Mouse (Mus musculus): ENCODE measurements at regions not wholly inside any gene's neighbourhood (a gene's known extent, or its start where the extent isn't known, plus 50 kb on each side); places are given as distances from the start of the nearest gene placed in this dataset.

- WGBS: 66% methylated on average over 10 of the region's 10 CpGs
- Histone ChIP-seq H3K9me3 (ENCODE audit: control insufficient read depth, low read depth, low read length) (no peaks in the 10 kb centered on the region), H3K4me1 (ENCODE audit: control insufficient read depth, insufficient read depth, low read length) (no peaks in the 10 kb centered on the region), H3K36me3 (ENCODE audit: control insufficient read depth, insufficient read depth, low read length) (no peaks in the 10 kb centered on the region), H3K9ac (replicated peaks; ENCODE audit: low read depth, low read length) (no peak overlapping the region), H3K4me3 (ENCODE audit: low read depth, low read length) (no peak overlapping the region), H3K27me3 (ENCODE audit: control insufficient read depth, insufficient read depth, low read length) (no peaks in the 10 kb centered on the region), H3K27ac (ENCODE audit: low read length) (no peak overlapping the region), H3K4me2 (replicated peaks; ENCODE audit: low read depth, low read length) (no peak overlapping the region)
- ATAC-seq (ENCODE audit: insufficient number of reproducible peaks, insufficient read depth, low FRiP score, low read depth): no peak
These were observed 161.5 kb downstream of the Ajap1 start for GRCm38 (mm10) chr4:153321085-153321484.

- H3K9ac ChIP-seq (replicated peaks; ENCODE audit: low read depth, low read length): no peak overlapping the region
- H3K36me3 ChIP-seq (ENCODE audit: control insufficient read depth, insufficient read depth, low read length): no peaks in the 10 kb centered on the region
- no peaks in the 10 kb centered on the region for H3K4me1 ChIP-seq (ENCODE audit: control insufficient read depth, insufficient read depth, low read length)
- no peaks in the 10 kb centered on the region for H3K9me3 ChIP-seq (ENCODE audit: control insufficient read depth, low read depth, low read length)
- no peak for ATAC-seq (ENCODE audit: insufficient number of reproducible peaks, insufficient read depth, low FRiP score, low read depth)
- no peaks in the 10 kb centered on the region for H3K27me3 ChIP-seq (ENCODE audit: control insufficient read depth, insufficient read depth, low read length)
- no peak overlapping the region for H3K4me2 ChIP-seq (replicated peaks; ENCODE audit: low read depth, low read length)
- 61% methylated on average over 9 of the region's 9 CpGs for WGBS
- H3K27ac ChIP-seq (ENCODE audit: low read length): no peak overlapping the region
- H3K4me3 ChIP-seq (ENCODE audit: low read depth, low read length): no peak overlapping the region
These were observed 162.0 kb downstream of the Ajap1 start for GRCm38 (mm10) chr4:153320602-153321001.

GRCm38 (mm10) chr4:153316964-153317724 is 165.5 kb downstream of the Ajap1 start:
- ATAC-seq (ENCODE audit: insufficient number of reproducible peaks, insufficient read depth, low FRiP score, low read depth): no peak
- Histone ChIP-seq H3K4me3 (ENCODE audit: low read depth, low read length) (no peak overlapping the region), H3K27me3 (ENCODE audit: control insufficient read depth, insufficient read depth, low read length) (no peaks in the 10 kb centered on the region), H3K9ac (replicated peaks; ENCODE audit: low read depth, low read length) (no peak overlapping the region), H3K36me3 (ENCODE audit: control insufficient read depth, insufficient read depth, low read length) (no peaks in the 10 kb centered on the region), H3K9me3 (ENCODE audit: control insufficient read depth, low read depth, low read length) (no peaks in the 10 kb centered on the region), H3K4me1 (ENCODE audit: control insufficient read depth, insufficient read depth, low read length) (no peaks in the 10 kb centered on the region), H3K4me2 (replicated peaks; ENCODE audit: low read depth, low read length) (no peak overlapping the region), H3K27ac (ENCODE audit: low read length) (no peak overlapping the region)
- 78% methylated on average over 16 of the region's 16 CpGs for WGBS

GRCm38 (mm10) chr4:153316519-153316918 is 166.1 kb downstream of the Ajap1 start:
- H3K4me1 ChIP-seq (ENCODE audit: control insufficient read depth, insufficient read depth, low read length): no peaks in the 10 kb centered on the region
- no peak overlapping the region for H3K27ac ChIP-seq (ENCODE audit: low read length)
- H3K9ac ChIP-seq (replicated peaks; ENCODE audit: low read depth, low read length): no peak overlapping the region
- H3K36me3 ChIP-seq (ENCODE audit: control insufficient read depth, insufficient read depth, low read length): no peaks in the 10 kb centered on the region
- 82% methylated on average over 4 of the region's 4 CpGs for WGBS
- no peak overlapping the region for H3K4me3 ChIP-seq (ENCODE audit: low read depth, low read length)
- H3K27me3 ChIP-seq (ENCODE audit: control insufficient read depth, insufficient read depth, low read length): no peaks in the 10 kb centered on the region
- no peaks in the 10 kb centered on the region for H3K9me3 ChIP-seq (ENCODE audit: control insufficient read depth, low read depth, low read length)
- no peak overlapping the region for H3K4me2 ChIP-seq (replicated peaks; ENCODE audit: low read depth, low read length)
- no peak for ATAC-seq (ENCODE audit: insufficient number of reproducible peaks, insufficient read depth, low FRiP score, low read depth)

GRCm38 (mm10) chr4:153313961-153314360 is 168.7 kb downstream of the Ajap1 start:
- no peak overlapping the region for H3K4me3 ChIP-seq (ENCODE audit: low read depth, low read length)
- H3K9me3 ChIP-seq (ENCODE audit: control insufficient read depth, low read depth, low read length): no peaks in the 10 kb centered on the region
- 88% methylated on average over 12 of the region's 12 CpGs for WGBS
- no peak overlapping the region for H3K4me2 ChIP-seq (replicated peaks; ENCODE audit: low read depth, low read length)
- H3K27ac ChIP-seq (ENCODE audit: low read length): no peak overlapping the region
- no peaks in the 10 kb centered on the region for H3K36me3 ChIP-seq (ENCODE audit: control insufficient read depth, insufficient read depth, low read length)
- H3K4me1 ChIP-seq (ENCODE audit: control insufficient read depth, insufficient read depth, low read length): no peaks in the 10 kb centered on the region
- no peaks in the 10 kb centered on the region for H3K27me3 ChIP-seq (ENCODE audit: control insufficient read depth, insufficient read depth, low read length)
- H3K9ac ChIP-seq (replicated peaks; ENCODE audit: low read depth, low read length): no peak overlapping the region
- no peak for ATAC-seq (ENCODE audit: insufficient number of reproducible peaks, insufficient read depth, low FRiP score, low read depth)

GRCm38 (mm10) chr4:153311574-153311973 is 171.0 kb downstream of the Ajap1 start:
- no peaks in the 10 kb centered on the region for H3K4me1 ChIP-seq (ENCODE audit: control insufficient read depth, insufficient read depth, low read length)
- no peaks in the 10 kb centered on the region for H3K27me3 ChIP-seq (ENCODE audit: control insufficient read depth, insufficient read depth, low read length)
- no peaks in the 10 kb centered on the region for H3K9me3 ChIP-seq (ENCODE audit: control insufficient read depth, low read depth, low read length)
- no peak overlapping the region for H3K4me3 ChIP-seq (ENCODE audit: low read depth, low read length)
- ATAC-seq (ENCODE audit: insufficient number of reproducible peaks, insufficient read depth, low FRiP score, low read depth): no peak
- no peak overlapping the region for H3K4me2 ChIP-seq (replicated peaks; ENCODE audit: low read depth, low read length)
- WGBS: 57% methylated on average over 5 of the region's 5 CpGs
- H3K27ac ChIP-seq (ENCODE audit: low read length): no peak overlapping the region
- H3K9ac ChIP-seq (replicated peaks; ENCODE audit: low read depth, low read length): no peak overlapping the region
- H3K36me3 ChIP-seq (ENCODE audit: control insufficient read depth, insufficient read depth, low read length): no peaks in the 10 kb centered on the region

- H3K9me3 ChIP-seq (ENCODE audit: control insufficient read depth, low read depth, low read length): no peaks in the 10 kb centered on the region
- H3K27ac ChIP-seq (ENCODE audit: low read length): no peak overlapping the region
- ATAC-seq (ENCODE audit: insufficient number of reproducible peaks, insufficient read depth, low FRiP score, low read depth): no peak; the same call in 1 of the 2 replicates
- no peaks in the 10 kb centered on the region for H3K36me3 ChIP-seq (ENCODE audit: control insufficient read depth, insufficient read depth, low read length)
- H3K9ac ChIP-seq (replicated peaks; ENCODE audit: low read depth, low read length): no peak overlapping the region
- WGBS: 25% methylated on average over 2 of the region's 2 CpGs
- no peaks in the 10 kb centered on the region for H3K4me1 ChIP-seq (ENCODE audit: control insufficient read depth, insufficient read depth, low read length)
- H3K4me3 ChIP-seq (ENCODE audit: low read depth, low read length): no peak overlapping the region
- H3K27me3 ChIP-seq (ENCODE audit: control insufficient read depth, insufficient read depth, low read length): no peaks in the 10 kb centered on the region
- H3K4me2 ChIP-seq (replicated peaks; ENCODE audit: low read depth, low read length): no peak overlapping the region
These were observed 172.0 kb downstream of the Ajap1 start for GRCm38 (mm10) chr4:153310641-153311040.

- Histone ChIP-seq H3K9me3 (ENCODE audit: control insufficient read depth, low read depth, low read length) (no peaks in the 10 kb centered on the region), H3K4me2 (replicated peaks; ENCODE audit: low read depth, low read length) (no peak overlapping the region), H3K27ac (ENCODE audit: low read length) (no peak overlapping the region), H3K27me3 (ENCODE audit: control insufficient read depth, insufficient read depth, low read length) (no peaks in the 10 kb centered on the region), H3K9ac (replicated peaks; ENCODE audit: low read depth, low read length) (no peak overlapping the region), H3K4me1 (ENCODE audit: control insufficient read depth, insufficient read depth, low read length) (no peaks in the 10 kb centered on the region), H3K4me3 (ENCODE audit: low read depth, low read length) (no peak overlapping the region), H3K36me3 (ENCODE audit: control insufficient read depth, insufficient read depth, low read length) (no peaks in the 10 kb centered on the region)
- 63% methylated on average over 5 of the region's 5 CpGs for WGBS
- ATAC-seq (ENCODE audit: insufficient number of reproducible peaks, insufficient read depth, low FRiP score, low read depth): no peak
These were observed 179.1 kb downstream of the Ajap1 start for GRCm38 (mm10) chr4:153303521-153303920.

GRCm38 (mm10) chr4:153302855-153303254 is 179.8 kb downstream of the Ajap1 start:
- Histone ChIP-seq H3K4me1 (ENCODE audit: control insufficient read depth, insufficient read depth, low read length) (no peaks in the 10 kb centered on the region), H3K27me3 (ENCODE audit: control insufficient read depth, insufficient read depth, low read length) (no peaks in the 10 kb centered on the region), H3K9ac (replicated peaks; ENCODE audit: low read depth, low read length) (no peak overlapping the region), H3K27ac (ENCODE audit: low read length) (no peak overlapping the region), H3K9me3 (ENCODE audit: control insufficient read depth, low read depth, low read length) (no peaks in the 10 kb centered on the region), H3K36me3 (ENCODE audit: control insufficient read depth, insufficient read depth, low read length) (no peaks in the 10 kb centered on the region), H3K4me3 (ENCODE audit: low read depth, low read length) (no peak overlapping the region), H3K4me2 (replicated peaks; ENCODE audit: low read depth, low read length) (no peak overlapping the region)
- no peak for ATAC-seq (ENCODE audit: insufficient number of reproducible peaks, insufficient read depth, low FRiP score, low read depth)
- 59% methylated on average over 4 of the region's 4 CpGs for WGBS
